Mouse (Mus musculus): ENCODE measurements around the gene Glyctk.

DNA sequence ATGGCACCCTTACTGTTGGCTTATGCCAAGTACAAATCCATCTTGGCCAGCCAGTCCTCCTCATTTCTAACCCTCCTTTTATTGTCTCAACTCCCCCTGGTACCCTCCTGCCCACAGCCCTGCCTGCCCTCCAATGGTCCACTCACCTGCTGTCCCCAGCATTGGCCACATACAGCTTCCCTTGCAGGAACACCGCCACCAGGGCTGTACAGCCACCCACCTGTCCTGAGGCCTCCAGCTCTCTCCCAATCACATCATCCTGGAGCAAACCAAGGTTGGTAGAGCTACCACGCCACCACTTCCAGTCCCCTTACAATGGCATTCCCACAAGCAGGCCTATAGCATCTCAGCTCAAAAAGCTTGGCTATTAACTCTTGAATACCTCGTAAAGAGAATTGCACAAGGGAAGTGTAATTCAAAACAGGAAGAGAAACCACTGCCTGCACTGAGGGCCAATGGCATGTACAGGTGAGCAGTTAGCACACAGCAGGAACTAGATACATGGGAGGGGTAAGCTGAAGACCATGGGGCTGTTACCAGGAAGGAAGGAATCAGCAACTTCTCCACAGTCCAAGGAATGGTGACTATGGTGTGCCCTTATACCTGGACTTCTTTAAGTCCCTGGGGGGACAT lies 39.3 kb upstream of the Glyctk start:
- no peak for TF ChIP-seq CTCF (IDR thresholded peaks at IDR 0.05; ENCODE audit: control insufficient read depth, insufficient read depth, insufficient replicate concordance, low read depth, low read length)
- TF ChIP-seq POLR2A (IDR thresholded peaks at IDR 0.05; ENCODE audit: control insufficient read depth, low read depth, low read length) = no peak
